Mouse (Mus musculus) right cerebral cortex, postnatal 36 days (tissue): ENCODE measurements at regions not wholly inside any gene's neighbourhood (a gene's known extent, or its start where the extent isn't known, plus 50 kb on each side); places are given as distances from the start of the nearest gene placed in this dataset.

ENCODE experiments used
- DNase-seq, 2 experiments: peaks; one replicate each; pipeline ENCODE4 v3.0.0; 2022; ENCODE audit warnings: low spot score in 2 of 2, mixed read lengths in 1 of 2

DNA sequence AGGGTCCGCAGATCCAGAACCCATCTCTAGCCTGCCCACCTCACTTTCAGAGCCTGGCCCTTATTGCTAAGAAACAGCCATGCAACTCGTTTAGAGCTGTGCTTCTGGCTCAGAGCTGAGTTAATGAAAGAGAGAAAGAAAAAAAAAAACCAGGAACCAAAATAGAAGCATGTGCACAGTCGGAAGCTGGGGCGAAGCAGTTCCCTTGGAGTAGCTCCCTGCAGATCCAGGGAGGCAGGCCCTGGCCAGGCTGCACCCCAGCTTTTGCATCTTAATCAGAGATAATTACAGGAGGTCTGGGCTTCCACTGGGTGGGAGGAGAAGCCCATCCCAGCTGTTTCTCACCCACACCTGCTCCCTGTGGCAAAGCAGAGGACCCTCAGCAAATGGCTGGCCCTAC is 53.9 kb downstream of the Adra2c start:
- DNase-seq = peak in 1 of 2 experiments; percentile 43

DNA sequence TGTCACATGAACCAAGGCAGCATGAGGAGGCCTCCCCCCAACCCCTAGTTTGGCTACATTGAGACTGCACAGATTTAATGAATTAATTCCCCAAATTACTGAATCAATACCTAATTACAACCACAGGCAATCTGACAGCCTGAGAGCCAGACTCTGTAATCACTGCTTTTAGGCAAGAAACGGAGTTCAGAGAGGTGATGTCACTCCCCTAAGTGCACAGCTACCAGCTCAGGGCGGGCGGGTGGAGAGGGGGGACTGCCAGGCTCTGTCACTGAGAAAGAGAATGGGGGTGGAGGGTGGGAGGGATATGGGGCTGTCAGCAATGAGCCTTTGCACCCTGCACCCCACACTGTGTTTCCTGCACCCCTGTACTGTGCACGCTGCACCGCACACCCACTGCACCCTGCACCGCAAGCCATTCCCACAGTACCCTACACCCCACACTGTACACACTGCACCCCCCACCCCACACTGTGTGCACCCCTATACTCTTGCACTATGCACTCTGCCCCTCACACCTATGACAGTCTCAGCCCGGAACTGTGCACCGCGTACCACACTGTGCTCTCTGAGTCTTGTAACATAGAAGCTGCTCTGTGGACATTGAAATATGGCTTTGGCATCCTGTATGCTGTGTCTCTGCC is 54.4 kb upstream of the Hmx1 start:
- no peak for DNase-seq

DNA sequence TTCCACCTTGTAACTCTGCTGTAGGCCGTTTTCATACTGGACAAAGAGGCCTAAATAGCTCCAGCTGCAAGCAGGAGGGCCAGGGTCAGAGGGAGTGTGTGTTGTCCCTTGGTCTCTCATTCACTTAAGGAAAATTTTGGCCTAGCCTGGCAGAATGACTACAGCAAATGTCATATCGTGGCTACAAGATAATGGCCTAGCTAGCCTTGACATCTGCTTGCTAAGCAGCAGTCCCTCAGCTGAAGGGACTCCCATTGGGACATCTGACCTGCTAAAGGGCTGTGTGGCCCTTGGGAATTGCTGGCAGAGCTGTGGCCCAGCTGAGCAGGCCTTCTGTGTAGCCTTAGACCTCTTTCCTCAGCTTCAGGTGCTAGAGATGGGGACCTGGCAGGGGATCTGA is 53.8 kb upstream of the Hmx1 start:
- no peak for DNase-seq
